Mouse (Mus musculus) cerebellum, adult 11 months (tissue): ENCODE results near the gene Pmepa1.

Experiments
- DNase-seq: peaks from one replicate; pipeline ENCODE4 v3.0.0; 2022

The Pmepa1 gene

GRCm38 (mm10) chr2:173223496-173223895 is 52.8 kb downstream of the Pmepa1 start:
- no peak for DNase-seq

- DNase-seq = no peak
These were observed 55.6 kb downstream of the Pmepa1 start for GRCm38 (mm10) chr2:173220754-173221153.

DNA sequence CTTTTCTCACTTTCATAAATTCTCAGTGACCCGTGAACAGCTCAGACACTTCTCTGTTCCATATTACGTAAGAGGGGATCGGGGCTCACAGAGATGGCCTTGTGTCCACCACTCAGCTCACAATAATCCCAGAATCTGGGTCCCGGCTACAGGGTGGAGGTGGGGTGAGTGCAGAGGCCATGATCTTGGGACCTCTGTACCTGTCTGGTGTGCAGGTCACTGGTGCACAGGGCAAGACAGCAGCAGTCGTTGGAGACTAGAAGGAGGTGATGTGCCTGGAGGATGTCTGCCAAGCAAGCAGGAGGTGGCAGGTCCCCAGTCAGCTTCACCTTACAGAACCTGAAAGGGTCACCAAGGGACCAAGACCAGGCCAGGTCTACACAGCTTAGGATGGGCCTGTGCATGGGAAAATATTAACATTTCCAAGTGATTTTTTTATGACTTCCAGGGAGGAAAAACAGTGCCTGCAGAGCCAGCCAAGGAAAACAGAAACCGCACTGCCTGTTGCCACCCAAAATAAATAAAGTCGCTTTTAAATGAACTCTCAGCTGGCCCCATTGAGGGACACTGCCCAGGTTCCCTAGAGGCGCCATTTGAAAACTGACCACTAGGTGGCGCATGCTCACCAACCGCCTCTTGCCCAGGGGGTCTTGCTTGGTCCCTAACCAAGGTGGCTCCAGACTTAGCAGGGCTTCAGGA is 56.9 kb downstream of the Pmepa1 start:
- DNase-seq = no peak

DNA sequence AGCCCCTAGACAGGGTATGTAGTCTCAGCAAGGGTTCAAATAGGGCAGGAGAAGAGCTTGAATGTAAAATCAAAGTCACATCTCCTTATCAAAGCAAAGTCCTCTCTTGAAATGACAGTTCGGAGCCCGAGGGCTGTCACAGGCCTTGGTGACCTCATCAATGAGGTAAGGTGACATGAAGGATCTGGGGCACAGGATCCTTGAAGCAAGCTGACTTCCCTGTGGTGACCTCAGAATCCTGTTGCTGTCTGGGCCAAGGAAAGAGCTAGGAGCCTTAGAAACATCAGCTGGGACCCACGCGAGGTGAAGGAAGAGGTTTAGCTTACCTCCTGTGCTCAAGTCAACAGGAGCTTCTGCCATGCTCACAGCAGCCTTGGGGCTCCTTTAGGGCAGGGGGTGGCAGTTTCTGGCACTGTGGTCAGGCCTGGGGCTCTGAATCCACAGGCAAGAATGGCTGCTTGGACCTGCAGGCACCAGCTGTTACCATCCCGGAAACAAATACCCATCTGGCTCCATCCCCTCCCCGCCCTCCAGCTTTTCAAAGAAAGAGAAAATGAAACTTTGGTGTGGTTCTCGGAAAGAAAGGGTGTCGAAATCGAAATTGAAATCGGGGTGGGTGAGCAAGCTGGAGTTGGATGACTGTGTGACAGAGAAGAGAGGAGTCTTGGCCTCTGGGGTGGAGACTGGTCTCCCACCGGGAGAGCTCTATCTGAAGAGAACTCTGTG is 57.8 kb downstream of the Pmepa1 start, which contains the start of gene Zbp1:
Gene Zbp1 (minus strand): TSS at position 508 of the 726 bp plus-strand sequence.
- DNase-seq = no peak

DNA sequence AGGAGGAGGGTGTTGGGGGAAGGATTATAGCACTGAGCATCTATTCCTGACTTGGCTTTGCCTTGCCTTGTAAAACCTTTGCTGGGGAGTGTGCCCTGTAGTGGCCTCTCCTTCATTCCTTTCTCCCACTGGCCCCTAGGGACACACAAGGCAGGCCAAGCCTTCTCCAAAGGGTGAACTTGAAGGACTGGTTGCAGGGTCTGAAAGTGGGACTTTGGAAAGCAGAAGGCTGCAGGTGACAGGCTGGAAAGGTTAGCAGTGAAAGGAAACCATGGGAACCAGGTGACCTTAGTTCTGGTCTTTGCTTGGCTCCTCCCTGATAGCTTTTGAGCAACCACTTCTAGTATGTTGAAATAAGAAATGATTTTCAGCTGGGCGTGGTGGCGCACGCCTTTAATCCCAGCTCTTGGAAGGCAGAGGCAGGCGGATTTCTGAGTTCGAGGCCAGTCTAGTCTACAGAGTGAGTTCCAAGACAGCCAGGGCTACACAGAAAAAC is 58.5 kb downstream of the Pmepa1 start:
- no peak for DNase-seq

DNA sequence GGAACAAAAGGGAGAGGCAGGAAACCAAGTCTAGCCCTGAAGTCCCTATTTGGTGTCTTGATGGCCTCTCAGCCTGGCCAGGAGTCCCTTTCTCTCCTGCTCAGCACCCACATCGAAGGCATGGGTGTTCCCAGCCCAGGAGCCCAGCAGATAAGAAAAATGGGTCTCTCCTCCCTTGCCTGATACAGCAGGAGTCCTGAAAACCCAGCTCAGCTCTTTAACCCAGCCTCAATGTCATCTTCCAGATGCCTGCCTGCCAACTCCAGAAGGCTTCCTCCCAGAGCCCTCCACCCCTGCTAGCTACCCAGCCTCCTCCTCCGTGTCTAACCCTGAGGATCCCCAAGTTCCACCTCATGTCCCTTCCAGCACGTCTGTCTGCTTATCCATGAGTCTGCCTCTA is 59.1 kb downstream of the Pmepa1 start:
- no peak for DNase-seq

DNA sequence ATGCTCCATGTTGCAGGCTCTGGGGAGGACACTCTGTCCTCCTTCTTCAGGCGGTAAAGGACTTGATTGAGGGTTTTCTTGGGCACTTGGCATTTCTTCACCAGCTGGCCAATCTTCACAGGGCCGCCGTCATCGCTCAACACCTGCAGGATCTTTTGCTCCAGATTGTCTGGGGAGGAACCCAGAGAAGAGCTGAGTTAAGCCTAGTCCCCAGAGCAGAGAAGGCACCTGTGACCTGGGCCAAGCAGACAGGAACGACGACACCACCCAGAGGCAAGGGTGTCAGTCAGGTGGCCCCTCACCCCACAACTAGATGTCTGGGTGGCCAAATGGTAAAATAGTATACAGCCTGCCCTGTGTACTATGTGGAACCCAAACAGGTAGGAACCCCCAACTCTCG is 59.5 kb downstream of the Pmepa1 start:
- DNase-seq = no peak

DNA sequence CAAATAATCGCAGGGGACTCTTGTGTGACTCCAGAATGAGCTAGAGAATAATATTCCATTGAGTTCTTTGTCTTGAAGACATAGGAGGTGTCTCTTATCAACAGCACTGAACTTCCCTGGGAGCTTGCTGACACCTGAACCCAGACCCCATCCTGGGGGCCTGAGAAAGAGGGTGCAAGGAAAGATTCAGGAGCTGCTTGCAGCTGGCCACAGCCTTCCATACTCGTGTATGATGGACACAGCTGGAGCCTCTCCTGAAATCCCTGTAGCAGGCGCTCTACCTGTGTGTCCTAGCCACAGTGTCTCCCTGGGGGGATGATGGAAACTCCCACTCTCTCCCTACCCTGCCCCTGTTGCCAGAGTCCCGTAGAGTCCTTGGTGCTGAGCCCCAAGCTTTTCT is 64.1 kb downstream of the Pmepa1 start:
- DNase-seq = no peak

GRCm38 (mm10) chr2:173209091-173209815 is 67.1 kb downstream of the Pmepa1 start:
- DNase-seq = no peak

- no peak for DNase-seq
These were observed 69.3 kb downstream of the Pmepa1 start for GRCm38 (mm10) chr2:173207051-173207450.

DNA sequence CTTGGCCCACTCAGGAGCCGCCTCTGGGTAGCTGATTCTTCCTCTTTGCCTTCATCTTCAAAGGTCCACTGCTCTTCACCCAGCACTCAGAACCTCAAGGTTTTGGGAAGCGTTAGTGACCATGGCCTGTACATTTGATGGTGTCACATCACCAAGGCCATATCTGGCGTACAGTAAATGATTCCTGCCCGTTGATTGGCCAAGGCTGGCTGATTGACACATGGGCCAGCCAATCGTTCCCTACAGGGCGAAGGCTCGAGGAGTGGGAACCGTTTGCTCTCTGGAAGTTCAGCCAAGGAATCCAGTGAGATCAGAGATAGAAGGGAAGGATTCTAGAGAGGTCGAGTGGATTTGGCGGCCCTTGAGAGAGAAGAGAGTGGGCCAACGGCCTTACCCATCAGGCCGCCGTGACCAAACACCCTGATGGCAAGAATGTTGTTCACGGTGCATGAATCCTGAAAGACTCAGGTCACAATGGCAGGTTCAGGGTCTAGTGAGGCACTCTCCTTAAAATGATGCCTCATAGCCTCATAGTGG is 70.7 kb downstream of the Pmepa1 start:
- DNase-seq = no peak

DNA sequence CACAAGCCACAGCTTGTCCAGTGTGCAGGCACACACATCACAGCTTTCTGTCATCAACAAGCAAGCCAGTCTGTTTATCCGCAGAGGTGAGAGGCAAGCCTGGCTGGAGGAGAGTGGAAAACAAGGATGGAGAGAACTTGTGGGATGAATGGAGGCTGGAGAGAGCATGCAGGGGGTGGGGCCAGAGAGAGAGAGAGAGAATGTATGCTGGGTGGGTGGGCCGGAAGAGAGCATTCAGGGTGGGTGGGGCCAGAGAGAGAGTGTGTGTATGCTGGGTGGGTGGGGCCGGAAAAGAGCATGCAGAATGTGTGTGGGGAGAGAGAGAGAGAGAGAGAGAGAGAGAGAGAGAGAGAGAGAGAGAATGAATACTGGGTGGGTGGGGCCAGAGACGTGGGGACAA is 71.7 kb downstream of the Pmepa1 start:
- no peak for DNase-seq

DNA sequence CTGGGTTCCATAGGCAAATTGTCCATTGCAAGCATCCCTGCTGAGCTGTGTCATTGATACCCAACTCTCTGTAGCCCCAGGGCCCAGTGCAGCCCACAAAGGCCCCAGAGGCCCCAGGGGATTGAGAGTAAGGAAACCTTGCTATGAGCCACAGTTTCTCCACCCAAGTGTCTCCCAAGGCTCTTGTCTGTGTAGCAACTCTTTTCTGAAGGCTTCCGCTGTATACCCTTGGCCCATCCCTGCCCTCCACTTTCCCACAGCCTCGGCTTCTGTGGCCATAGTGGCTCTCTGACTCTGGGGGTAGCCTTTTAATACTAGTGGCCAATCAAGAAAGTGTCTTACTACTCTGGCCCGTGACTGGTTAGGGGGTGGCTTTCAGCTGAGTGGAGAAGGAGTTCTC is 72.6 kb downstream of the Pmepa1 start:
- DNase-seq = no peak

GRCm38 (mm10) chr2:173202924-173203689 is 73.2 kb downstream of the Pmepa1 start:
- DNase-seq = no peak

- no peak for DNase-seq
These were observed 81.5 kb downstream of the Pmepa1 start for GRCm38 (mm10) chr2:173194796-173195195.

DNA sequence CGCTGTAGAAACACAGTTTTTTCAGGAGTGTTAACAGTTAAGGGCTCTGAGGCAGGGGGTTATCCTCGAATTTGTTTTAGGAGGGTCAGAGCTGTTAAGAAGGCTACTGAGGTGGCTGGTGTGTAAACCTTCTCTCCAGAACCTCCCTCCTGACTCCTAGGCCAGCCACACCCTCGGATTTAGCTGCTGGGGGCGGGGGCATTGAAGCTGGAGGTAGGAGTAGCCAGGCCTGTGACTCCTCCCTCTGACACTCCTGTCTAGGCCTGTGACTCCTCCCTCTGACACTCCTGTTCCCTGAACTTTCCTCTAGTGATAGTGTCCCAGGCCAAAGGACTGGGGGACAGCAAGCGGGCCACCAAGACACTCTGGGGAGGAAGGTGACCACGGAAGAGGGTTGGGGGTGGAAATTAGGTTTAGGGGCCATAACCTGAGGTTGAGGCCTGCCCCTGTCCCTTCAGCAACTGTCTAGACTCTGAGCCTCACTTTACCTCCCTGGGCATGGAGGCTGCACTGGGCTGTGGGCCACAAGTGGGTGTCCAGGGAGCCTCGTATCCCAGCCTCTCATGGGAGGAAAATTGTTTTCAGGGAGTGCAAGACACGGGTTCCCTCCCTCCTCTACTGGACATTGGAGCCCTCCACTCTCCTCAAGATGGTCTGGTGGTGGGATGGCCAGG is 89.0 kb downstream of the Pmepa1 start:
- DNase-seq = no peak

GRCm38 (mm10) chr2:173186047-173186943 is 90.0 kb downstream of the Pmepa1 start:
- DNase-seq = peak; percentile 51

GRCm38 (mm10) chr2:173185282-173185681 is 91.1 kb downstream of the Pmepa1 start:
- no peak for DNase-seq

GRCm38 (mm10) chr2:173184475-173185080 is 91.8 kb downstream of the Pmepa1 start:
- DNase-seq = no peak

DNA sequence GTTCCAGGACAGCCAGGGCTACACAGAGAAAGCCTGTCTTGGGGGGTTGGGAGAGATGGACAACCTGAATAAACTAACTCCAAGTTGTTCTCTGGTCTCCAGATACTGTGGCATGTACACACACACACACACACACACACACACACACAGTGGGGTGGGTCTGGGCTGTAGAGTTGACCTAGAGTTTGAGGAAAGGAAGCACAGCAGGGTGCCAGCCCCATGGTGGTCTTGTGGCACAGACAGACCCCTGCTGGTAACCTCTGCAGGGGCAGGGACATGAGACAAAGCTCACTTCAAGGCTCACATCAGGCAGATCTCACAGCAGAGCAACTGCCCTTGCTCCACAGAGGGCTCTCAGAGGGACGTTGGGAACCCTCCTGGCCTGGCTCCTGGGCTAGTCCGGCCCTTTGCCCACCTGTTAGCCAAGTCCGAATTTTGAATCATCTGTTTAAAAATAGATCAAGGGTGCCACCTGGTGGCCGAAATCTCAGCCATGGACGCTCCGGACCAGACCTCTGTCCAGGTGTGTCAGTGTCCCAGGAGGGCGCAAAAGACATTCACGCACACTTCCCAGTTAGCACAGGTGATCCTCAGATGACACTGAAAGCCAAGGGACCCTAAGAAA is 92.4 kb downstream of the Pmepa1 start:
- no peak for DNase-seq
